Mouse (Mus musculus) adipocyte (in vitro differentiated cells): ENCODE data around the gene Cript.
"Not testable (repeated sequence)": the region's sequence is repeated elsewhere in the genome, so short reads cannot be mapped to it uniquely, and the experiment has no call there.

Experiments used
- DNase-seq: peaks from one replicate; pipeline ENCODE4 v3.0.0-alpha.2; 2016; ENCODE audit warnings: low spot score

Gene Cript

GRCm38 (mm10) chr17:87050469-87051175, 25.3 kb downstream of the Cript start:
- peak; percentile 33 for DNase-seq

GRCm38 (mm10) chr17:87051652-87052051, 26.3 kb downstream of the Cript start:
- DNase-seq, result no peak

GRCm38 (mm10) chr17:87052432-87052831, 27.1 kb downstream of the Cript start:
- no peak for DNase-seq

- DNase-seq, result no peak
Observed at GRCm38 (mm10) chr17:87053921-87054320, 28.6 kb downstream of the Cript start.

- DNase-seq, result no peak
Observed at GRCm38 (mm10) chr17:87055051-87055459, 29.7 kb downstream of the Cript start.

- DNase-seq, result no peak
Observed at GRCm38 (mm10) chr17:87055663-87056062, 30.3 kb downstream of the Cript start.

GRCm38 (mm10) chr17:87056761-87057160, 31.4 kb downstream of the Cript start:
- DNase-seq, result no peak

- peak; percentile 36 for DNase-seq
Observed at GRCm38 (mm10) chr17:87057486-87058266, 32.3 kb downstream of the Cript start.

- DNase-seq, result no peak
Observed at GRCm38 (mm10) chr17:87062639-87063038, 37.3 kb downstream of the Cript start.

- DNase-seq, result no peak
Observed at GRCm38 (mm10) chr17:87063461-87063860, 38.1 kb downstream of the Cript start.

GRCm38 (mm10) chr17:87063969-87064368, 38.6 kb downstream of the Cript start:
- DNase-seq, result no peak

GRCm38 (mm10) chr17:87068997-87069396, 43.6 kb downstream of the Cript start:
- no peak for DNase-seq

GRCm38 (mm10) chr17:87072183-87072582, 46.8 kb downstream of the Cript start:
- not testable (repeated sequence) for DNase-seq

- no peak for DNase-seq
Observed at GRCm38 (mm10) chr17:87072766-87073440, 47.6 kb downstream of the Cript start.

GRCm38 (mm10) chr17:87073470-87073869, 48.1 kb downstream of the Cript start:
- DNase-seq, result no peak

- not testable (repeated sequence) for DNase-seq
Observed at GRCm38 (mm10) chr17:87078217-87078616, 52.9 kb downstream of the Cript start.

GRCm38 (mm10) chr17:87080724-87081123, 55.4 kb downstream of the Cript start:
- no peak for DNase-seq

- DNase-seq, result no peak
Observed at GRCm38 (mm10) chr17:87082547-87082946, 57.2 kb downstream of the Cript start.

- no peak for DNase-seq
Observed at GRCm38 (mm10) chr17:87083671-87084070, 58.3 kb downstream of the Cript start.
